Mouse (Mus musculus): ENCODE data around the gene Mtrex. TPM values are rescaled to one million over a fixed set of nuclear protein-coding genes. Genes with fewer than 3 reads are reported as not detected.

Mtrex gene
- total RNA-seq, 2 experiments from 2014 or later, result 46.0 to 56.6 TPM

GRCm38 (mm10) chr13:112832589-112832988 is 94.6 kb downstream of the Mtrex start:
- DNase-seq (ENCODE audit: low spot score in 2 of 2), result no peak

- no peak for DNase-seq (ENCODE audit: low spot score in 2 of 2)
Observed at GRCm38 (mm10) chr13:112829619-112830018, 97.6 kb downstream of the Mtrex start.

- no peak for DNase-seq (ENCODE audit: low spot score in 2 of 2)
Observed at GRCm38 (mm10) chr13:112825479-112825878, 101.7 kb downstream of the Mtrex start.

- DNase-seq (ENCODE audit: low spot score in 2 of 2), result no peak
Observed at GRCm38 (mm10) chr13:112823911-112824648, 103.1 kb downstream of the Mtrex start.

- no peak for DNase-seq (ENCODE audit: low spot score in 2 of 2)
Observed at GRCm38 (mm10) chr13:112823236-112823910, 103.8 kb downstream of the Mtrex start.

GRCm38 (mm10) chr13:112822413-112822812 is 104.8 kb downstream of the Mtrex start:
- no peak for DNase-seq (ENCODE audit: low spot score in 2 of 2)

- DNase-seq (ENCODE audit: low spot score in 2 of 2), result no peak
Observed at GRCm38 (mm10) chr13:112818125-112818524, 109.1 kb downstream of the Mtrex start.

Other genes starting within 250 kb of the Mtrex start
- 100 to 1,000 TPM; 194 to 213 TPM for gene Plpp1, start 126.6 kb downstream of the Mtrex start, total RNA-seq (2021)
- 10 to 100 TPM; 15.2 to 15.3 TPM for gene Dhx29, start 56 bp upstream of the Mtrex start, total RNA-seq (2021)
- under 1 TPM; 0.62 to 0.71 TPM for gene Ccno, start 60.4 kb upstream of the Mtrex start, total RNA-seq (2021)
- not detected for gene Mcidas, start 66.4 kb upstream of the Mtrex start, total RNA-seq (2021)
- gene Cdc20b, start 107.7 kb upstream of the Mtrex start, total RNA-seq (2021), result not detected
- gene Gpx8, start 119.0 kb upstream of the Mtrex start, total RNA-seq (2021), result 10 to 100 TPM; 92.5 to 98.1 TPM
- 1 to 10 TPM in 1 of 2 experiments, under 1 TPM in 1; 0.59 to 1.7 TPM for gene Gzma, start 173.6 kb upstream of the Mtrex start, total RNA-seq (2021)

Data from adrenal gland, postnatal 4 days (tissue).